Mouse (Mus musculus) spleen, adult 2 months (tissue): ENCODE results near the gene 1300017J02Rik.

Source experiments
- CTCF ChIP-seq: fragments of 200-500 bp; IDR thresholded peaks from 2 replicates; pipeline ENCODE4 v1.5.1; 2011; ENCODE audit warnings: mild to moderate bottlenecking, inconsistent platforms; ENCODE audit not compliant: insufficient read depth, insufficient read length, insufficient replicate concordance; ENCODE audit errors: extremely low read depth
- POLR2A ChIP-seq: fragments of 200-500 bp; IDR thresholded peaks from 2 replicates; pipeline ENCODE4 v1.6.1; 2011; ENCODE audit warnings: low read depth, low read length, inconsistent platforms

- TF ChIP-seq POLR2A: no peak
- no peak for TF ChIP-seq CTCF
Observed at GRCm38 (mm10) chr9:103348791-103349190, 43.9 kb upstream of the 1300017J02Rik start.
